Mouse (Mus musculus) gastrocnemius, postnatal 14 days (tissue): Measurements from ENCODE around the gene Acss2. TPM values are rescaled to one million over a fixed set of nuclear protein-coding genes. Genes with fewer than 3 reads are reported as not detected.

Experiments used
- DNase-seq: peaks from one replicate; pipeline ENCODE4 v3.0.0; 2021; ENCODE audit warnings: mixed read lengths
- intact Hi-C: fragments of 180-260 bp; cut with DNase I; formaldehyde crosslinking; loops from one replicate; pipeline ENCODE4 v1.15.1; 2025; ENCODE audit warnings: low total_unique reads
- long read RNA-seq, 2 experiments: library from polyadenylated mRNA; stranded (forward); transcript quantifications; one replicate each; pipeline ENCODE4 v2.0.0; 2021
- total RNA-seq, 2 experiments: library from RNA; stranded (reverse); gene quantifications; 2 replicates each; pipeline ENCODE4 v1.2.3; 2021

The Acss2 gene
- 10 to 100 TPM; 26.6 to 31.3 TPM for total RNA-seq
- long read RNA-seq, experiment 1, transcript Acss2-201 (18 exons, 2,931 nt), result minor isoform, 6 of 57 reads
- long read RNA-seq, experiment 1, transcript Acss2-203 (19 exons, 2,145 nt), result major isoform, 37 of 57 reads
- long read RNA-seq, experiment 1, partial matches to known transcripts, result 7 of 57 reads
- long read RNA-seq, experiment 1, other reads (novel, unspliced or antisense), result 7 of 57 reads
- long read RNA-seq, experiment 2, transcript Acss2-201 (18 exons, 2,931 nt), result minor isoform, 9 of 71 reads
- long read RNA-seq, experiment 2, transcript Acss2-203 (19 exons, 2,145 nt), result major isoform, 48 of 71 reads
- long read RNA-seq, experiment 2, partial matches to known transcripts, result 5 of 71 reads
- long read RNA-seq, experiment 2, other reads (novel, unspliced or antisense), result 8 of 71 reads

GRCm38 (mm10) chr2:155517455-155518423 is at the start of gene Acss2, which contains the start of gene Ggt7:
Gene Acss2 (plus strand): TSS chr2:155517948.
Gene Ggt7 (minus strand): TSS chr2:155518237.
- intact Hi-C loops, result loop anchor here (2.0 kb wide), 1 partner anchor 67 kb away; no protein-coding TSS in a partner anchor
- peak; percentile 99 for DNase-seq

GRCm38 (mm10) chr2:155472671-155473569 is 44.8 kb upstream of the Acss2 start:
- intact Hi-C loops, result no loop called here
- peak; percentile 44 for DNase-seq

GRCm38 (mm10) chr2:155473570-155474088 is 44.1 kb upstream of the Acss2 start, which contains the start of gene Ncoa6:
Gene Ncoa6 (minus strand): TSS chr2:155473894.
- intact Hi-C loops, result no loop called here
- peak; percentile 75 for DNase-seq

- peak; percentile 45 for DNase-seq
- intact Hi-C loops, result no loop called here
Observed at GRCm38 (mm10) chr2:155482021-155482420, 35.7 kb upstream of the Acss2 start.

GRCm38 (mm10) chr2:155490998-155491397 is 26.8 kb upstream of the Acss2 start:
- DNase-seq, result no peak
- intact Hi-C loops, result no loop called here

- intact Hi-C loops, result no loop called here
- no peak for DNase-seq
Observed at GRCm38 (mm10) chr2:155502596-155502995, 15.2 kb upstream of the Acss2 start.

GRCm38 (mm10) chr2:155504440-155505355 is 13.1 kb upstream of the Acss2 start:
- DNase-seq, result no peak

GRCm38 (mm10) chr2:155505811-155506210 is 11.9 kb upstream of the Acss2 start:
- DNase-seq, result no peak
- intact Hi-C loops, result no loop called here

More at GRCm38 (mm10) chr2:155504440-155505355, 13.1 kb upstream of the Acss2 start:
- intact Hi-C loops, result no loop called here

GRCm38 (mm10) chr2:155507721-155508470 is 9.9 kb upstream of the Acss2 start:
- DNase-seq, result no peak
- intact Hi-C loops, result no loop called here

GRCm38 (mm10) chr2:155512479-155512878 is 5.3 kb upstream of the Acss2 start:
- intact Hi-C loops, result no loop called here
- DNase-seq, result peak; percentile 32

- no peak for DNase-seq
- intact Hi-C loops, result no loop called here
Observed at GRCm38 (mm10) chr2:155513543-155513942, 4.2 kb upstream of the Acss2 start.

- intact Hi-C loops, result loop anchor here (2.0 kb wide), 1 partner anchor 106 kb away; no protein-coding TSS in a partner anchor
- peak; percentile 78 for DNase-seq
Observed at GRCm38 (mm10) chr2:155514666-155515065, 3.1 kb upstream of the Acss2 start.

- DNase-seq, result peak; percentile 55
- intact Hi-C loops, result loop anchor here (2.0 kb wide), 2 partner anchors 69 to 105 kb away; no protein-coding TSS in a partner anchor
Observed at GRCm38 (mm10) chr2:155515941-155516340, 1.8 kb upstream of the Acss2 start.

- intact Hi-C loops, result no loop called here
- DNase-seq, result no peak
Observed at GRCm38 (mm10) chr2:155518531-155519270, 953 bp downstream of the Acss2 start.

GRCm38 (mm10) chr2:155523706-155524105 is 6.0 kb downstream of the Acss2 start:
- intact Hi-C loops, result no loop called here
- no peak for DNase-seq

GRCm38 (mm10) chr2:155524378-155524777 is 6.6 kb downstream of the Acss2 start:
- intact Hi-C loops, result no loop called here

More at GRCm38 (mm10) chr2:155524378-155524777, 6.6 kb downstream of the Acss2 start:
- DNase-seq, result no peak
